Mouse (Mus musculus): ENCODE data around the gene Hoxa2. TPM values are rescaled to one million over a fixed set of nuclear protein-coding genes. Genes with fewer than 3 reads are reported as not detected.

Hoxa2 gene
- polyA plus RNA-seq, 1 experiment: 1.0 TPM

DNA sequence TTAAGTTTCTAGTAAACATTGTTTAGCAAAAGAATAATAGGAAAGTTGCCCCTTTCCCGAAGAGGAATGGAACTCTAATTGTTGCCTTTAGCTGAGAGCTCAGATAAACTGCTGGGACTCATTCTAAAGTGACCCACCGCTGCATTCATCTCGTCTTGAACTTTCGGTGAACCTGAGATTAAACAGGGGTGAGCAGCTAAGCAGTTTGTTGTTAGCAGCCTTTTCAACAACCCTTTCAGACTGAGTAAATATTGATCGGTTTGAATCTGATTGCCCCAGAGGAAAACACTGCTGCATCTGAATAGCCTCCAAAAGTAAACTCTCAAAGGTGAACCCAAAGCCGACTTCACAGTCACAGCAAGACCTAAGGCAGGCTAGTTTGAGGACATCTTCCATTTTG lies 11.4 kb downstream of the Hoxa2 start:
- no peak overlapping the region for H3K27ac ChIP-seq (ENCODE audit: insufficient read depth, low read depth, low read length)
- no peaks in the 10 kb centered on the region for H3K36me3 ChIP-seq (ENCODE audit: control insufficient read depth, insufficient read depth, low read length)
- no peak overlapping the region for H3K4me3 ChIP-seq (ENCODE audit: low read depth, low read length)
- WGBS: 32% methylated on average over 6 of the region's 6 CpGs
- no peaks in the 10 kb centered on the region for H3K4me1 ChIP-seq (ENCODE audit: control insufficient read depth, insufficient read depth, insufficient read length, low read length)
- peaks cover 27% of the 10 kb centered on the region for H3K27me3 ChIP-seq (ENCODE audit: control insufficient read depth, insufficient read depth, low read length)
- TF ChIP-seq POLR2A (IDR thresholded peaks at IDR 0.05; ENCODE audit: low read depth, low read length) (no peak), CTCF (IDR thresholded peaks at IDR 0.05; ENCODE audit: extremely low read depth, insufficient read length, insufficient replicate concordance, low read depth, low read length) (no peak)

DNA sequence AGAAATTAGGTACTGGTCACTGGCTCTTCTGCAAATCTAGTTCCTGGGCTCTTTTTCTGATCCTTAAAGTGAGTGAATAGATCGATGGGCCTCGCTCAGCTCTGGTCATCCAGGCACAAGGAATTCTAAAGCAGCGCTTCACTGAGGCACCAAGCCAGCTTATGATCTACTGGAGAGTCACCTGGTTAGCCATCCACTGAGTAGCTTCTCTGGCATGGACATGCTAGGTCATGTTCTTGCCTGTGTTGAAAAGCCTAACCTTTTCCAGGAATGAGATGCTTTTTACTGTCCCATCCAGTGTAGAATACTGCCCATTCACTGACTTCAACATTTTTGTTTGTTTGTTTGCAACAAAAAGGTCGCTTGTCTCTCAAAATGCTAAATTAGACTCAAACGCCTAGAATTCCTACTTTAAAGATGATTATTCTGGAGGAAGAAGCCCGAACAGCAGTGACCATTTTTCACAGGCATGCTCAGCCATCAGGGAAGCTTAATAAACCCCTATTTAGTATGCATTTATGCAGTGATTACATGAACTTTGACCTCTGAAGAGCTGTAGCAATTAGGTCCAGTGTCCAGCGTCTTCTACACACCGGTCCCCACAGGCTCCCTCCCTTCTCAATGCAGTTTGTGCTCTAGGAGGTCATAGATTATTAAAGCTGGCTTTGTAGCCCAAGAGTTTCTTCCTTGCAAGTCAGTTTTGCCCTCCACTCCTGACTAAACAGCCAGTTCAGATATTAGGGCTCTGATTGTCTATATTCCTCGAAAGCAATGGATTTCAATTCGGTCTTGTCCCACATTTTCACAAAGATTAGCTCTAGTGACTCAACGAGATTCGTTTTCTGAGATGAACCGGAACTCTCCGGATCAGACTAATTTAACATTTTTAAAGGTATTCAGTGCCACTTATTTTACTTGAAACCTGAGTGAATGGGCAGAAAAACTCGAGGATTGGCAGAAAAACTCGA lies 12.1 kb downstream of the Hoxa2 start:
- TF ChIP-seq CTCF (IDR thresholded peaks at IDR 0.05; ENCODE audit: extremely low read depth, insufficient read length, insufficient replicate concordance, low read depth, low read length) (no peak), POLR2A (IDR thresholded peaks at IDR 0.05; ENCODE audit: low read depth, low read length) (no peak)
- Histone ChIP-seq H3K4me1 (ENCODE audit: control insufficient read depth, insufficient read depth, insufficient read length, low read length) (no peaks in the 10 kb centered on the region), H3K27ac (ENCODE audit: insufficient read depth, low read depth, low read length) (no peak overlapping the region), H3K36me3 (ENCODE audit: control insufficient read depth, insufficient read depth, low read length) (no peaks in the 10 kb centered on the region), H3K4me3 (ENCODE audit: low read depth, low read length) (no peak overlapping the region), H3K27me3 (ENCODE audit: control insufficient read depth, insufficient read depth, low read length) (peaks cover 20% of the 10 kb centered on the region)
- 52% methylated on average over 16 of the region's 16 CpGs for WGBS

DNA sequence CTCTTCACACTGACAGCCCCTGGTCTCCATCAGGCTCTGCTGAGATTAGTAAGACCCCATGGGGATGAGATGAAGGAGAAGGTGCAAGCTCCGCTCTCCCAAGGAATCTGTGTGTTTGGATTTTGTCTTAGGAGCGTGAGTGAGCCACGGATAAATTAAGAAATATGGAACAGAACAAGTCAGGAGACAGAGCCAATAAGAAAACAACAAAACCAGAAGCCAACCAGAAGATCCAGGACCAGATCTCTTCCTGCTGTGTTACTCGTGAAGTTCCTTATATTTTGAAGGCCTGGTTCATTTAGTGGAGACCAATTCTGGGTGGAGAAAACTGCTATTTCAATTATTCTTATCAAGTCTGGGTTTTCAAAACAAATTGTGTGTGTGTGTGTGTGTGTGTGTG lies 13.1 kb downstream of the Hoxa2 start:
- 57% methylated on average over 4 of the region's 4 CpGs for WGBS
- no peak for TF ChIP-seq POLR2A (IDR thresholded peaks at IDR 0.05; ENCODE audit: low read depth, low read length)
- TF ChIP-seq CTCF (IDR thresholded peaks at IDR 0.05; ENCODE audit: extremely low read depth, insufficient read length, insufficient replicate concordance, low read depth, low read length): no peak
- Histone ChIP-seq H3K4me1 (ENCODE audit: control insufficient read depth, insufficient read depth, insufficient read length, low read length) (no peaks in the 10 kb centered on the region), H3K36me3 (ENCODE audit: control insufficient read depth, insufficient read depth, low read length) (no peaks in the 10 kb centered on the region), H3K27ac (ENCODE audit: insufficient read depth, low read depth, low read length) (no peak overlapping the region), H3K4me3 (ENCODE audit: low read depth, low read length) (no peak overlapping the region), H3K27me3 (ENCODE audit: control insufficient read depth, insufficient read depth, low read length) (peaks cover 19% of the 10 kb centered on the region)

DNA sequence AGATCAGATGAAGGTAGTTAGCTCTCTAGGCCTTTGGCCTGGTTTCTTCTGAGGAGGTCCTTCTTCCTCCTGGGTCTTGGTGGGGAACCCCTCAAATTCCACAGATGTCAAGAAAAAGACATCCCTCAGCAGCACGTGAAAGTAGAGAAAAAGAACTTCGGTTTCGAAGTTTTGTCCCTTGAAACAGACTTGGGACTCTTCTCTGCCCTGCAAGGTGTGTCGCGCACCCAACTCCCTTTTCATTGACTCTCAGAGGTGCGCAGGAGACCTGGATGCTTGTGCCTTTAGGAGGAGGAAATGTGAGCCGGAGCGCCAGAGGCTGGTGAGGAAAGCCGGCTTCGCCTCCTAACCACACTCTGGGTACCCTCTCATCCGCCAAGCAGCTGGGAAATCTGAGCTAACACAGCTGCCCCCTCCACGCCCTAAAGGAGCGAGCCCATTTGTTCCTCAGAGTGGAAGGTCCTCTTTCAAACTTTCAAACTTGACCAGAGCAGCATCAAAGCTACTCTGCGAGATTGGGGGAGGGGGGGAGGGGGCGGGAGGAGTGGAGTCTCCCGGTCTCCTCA lies 14.1 kb downstream of the Hoxa2 start:
- Histone ChIP-seq H3K27ac (ENCODE audit: insufficient read depth, low read depth, low read length) (no peak overlapping the region), H3K4me1 (ENCODE audit: control insufficient read depth, insufficient read depth, insufficient read length, low read length) (no peaks in the 10 kb centered on the region)

DNA sequence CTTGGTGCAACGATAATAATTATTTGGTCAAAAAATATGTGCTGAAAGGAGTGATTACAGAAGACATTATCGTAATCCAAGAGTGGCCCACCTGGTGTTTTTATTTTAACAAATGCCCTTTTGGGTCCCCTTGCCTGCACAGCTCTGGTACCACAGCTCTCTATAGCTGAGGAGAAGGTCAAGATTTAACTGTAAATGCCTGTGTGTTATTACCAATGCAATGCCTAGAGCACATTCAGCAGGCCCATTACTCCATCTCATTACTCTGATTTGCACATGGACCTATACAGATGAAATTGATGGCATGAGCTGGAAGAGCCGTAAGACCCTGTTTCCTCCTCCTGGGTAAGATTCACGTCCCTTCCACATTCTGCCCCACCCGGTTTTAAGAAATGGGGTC lies 25.5 kb downstream of the Hoxa2 start:
- Histone ChIP-seq H3K36me3 (ENCODE audit: control insufficient read depth, insufficient read depth, low read length) (no peaks in the 10 kb centered on the region), H3K27ac (ENCODE audit: insufficient read depth, low read depth, low read length) (no peak overlapping the region), H3K27me3 (ENCODE audit: control insufficient read depth, insufficient read depth, low read length) (no peaks in the 10 kb centered on the region), H3K4me1 (ENCODE audit: control insufficient read depth, insufficient read depth, insufficient read length, low read length) (peaks cover 2% of the 10 kb centered on the region; the same call in 1 of the 2 replicates), H3K4me3 (ENCODE audit: low read depth, low read length) (no peak overlapping the region)
- TF ChIP-seq CTCF (IDR thresholded peaks at IDR 0.05; ENCODE audit: extremely low read depth, insufficient read length, insufficient replicate concordance, low read depth, low read length) (no peak), POLR2A (IDR thresholded peaks at IDR 0.05; ENCODE audit: low read depth, low read length) (no peak)
- 87% methylated on average over 5 of the region's 5 CpGs for WGBS

More for the DNA sequence above, 14.1 kb downstream of the Hoxa2 start:
- H3K36me3 ChIP-seq (ENCODE audit: control insufficient read depth, insufficient read depth, low read length): no peaks in the 10 kb centered on the region
- TF ChIP-seq POLR2A (IDR thresholded peaks at IDR 0.05; ENCODE audit: low read depth, low read length): no peak
- no peak for TF ChIP-seq CTCF (IDR thresholded peaks at IDR 0.05; ENCODE audit: extremely low read depth, insufficient read length, insufficient replicate concordance, low read depth, low read length)
- peaks cover 19% of the 10 kb centered on the region for H3K27me3 ChIP-seq (ENCODE audit: control insufficient read depth, insufficient read depth, low read length)
- H3K4me3 ChIP-seq (ENCODE audit: low read depth, low read length): no peak overlapping the region
- WGBS: 40% methylated on average over 16 of the region's 16 CpGs

DNA sequence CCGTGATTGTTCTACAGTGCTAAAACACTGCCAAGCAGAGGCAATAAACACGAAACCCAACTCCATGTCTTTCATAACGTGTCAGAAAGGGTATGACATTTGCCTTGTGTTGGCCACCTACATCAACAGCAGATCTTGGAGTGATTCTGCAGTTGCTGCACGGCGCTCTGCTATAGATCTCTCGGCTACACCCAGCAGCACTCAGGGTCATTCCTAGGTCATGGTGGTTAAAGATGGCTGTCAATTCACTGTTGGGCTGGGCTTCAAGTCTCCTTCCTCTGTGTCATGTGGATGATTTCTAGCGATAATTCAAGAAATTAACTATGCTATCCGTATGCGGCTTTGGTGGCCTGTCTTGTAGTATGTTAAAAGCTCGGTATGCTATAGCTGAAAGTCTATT lies 26.1 kb downstream of the Hoxa2 start:
- Histone ChIP-seq H3K4me1 (ENCODE audit: control insufficient read depth, insufficient read depth, insufficient read length, low read length) (peaks cover 2% of the 10 kb centered on the region; the same call in 1 of the 2 replicates), H3K27ac (ENCODE audit: insufficient read depth, low read depth, low read length) (no peak overlapping the region), H3K36me3 (ENCODE audit: control insufficient read depth, insufficient read depth, low read length) (no peaks in the 10 kb centered on the region), H3K27me3 (ENCODE audit: control insufficient read depth, insufficient read depth, low read length) (no peaks in the 10 kb centered on the region), H3K4me3 (ENCODE audit: low read depth, low read length) (no peak overlapping the region)
- WGBS: 66% methylated on average over 10 of the region's 10 CpGs
- TF ChIP-seq CTCF (IDR thresholded peaks at IDR 0.05; ENCODE audit: extremely low read depth, insufficient read length, insufficient replicate concordance, low read depth, low read length) (no peak), POLR2A (IDR thresholded peaks at IDR 0.05; ENCODE audit: low read depth, low read length) (no peak)

Data from small intestine, adult 2 months (tissue).